Mouse (Mus musculus): ENCODE measurements around the gene Csrp3.

DNA sequence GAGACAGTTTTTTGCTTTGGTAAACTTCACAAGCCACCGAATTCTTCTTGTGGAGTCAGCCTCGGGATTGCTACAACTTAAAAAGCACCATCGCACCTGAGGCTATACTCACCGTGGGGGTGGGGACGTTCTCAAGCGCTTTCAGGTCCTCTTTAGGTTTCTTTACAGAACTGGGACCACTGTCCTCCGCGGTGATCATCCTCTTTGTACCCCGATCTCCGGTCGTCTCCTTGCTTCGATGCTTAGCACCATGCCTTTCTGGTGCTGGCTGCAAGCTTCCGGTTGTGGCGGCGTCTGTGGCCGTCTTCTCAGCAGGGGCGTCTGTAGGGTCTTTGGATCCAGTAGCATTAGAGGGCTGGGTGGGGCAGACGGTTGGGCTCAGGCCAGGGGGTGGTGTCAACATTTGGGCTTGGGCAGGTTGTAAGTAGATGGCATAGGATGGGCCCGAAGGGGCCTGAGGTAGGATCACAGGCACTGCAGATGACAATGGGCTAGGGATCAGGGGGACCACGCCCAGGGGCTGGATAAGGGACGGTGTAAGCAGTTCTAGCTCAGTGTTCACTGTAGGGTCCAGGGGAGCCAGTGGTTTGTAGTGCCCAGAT is 22.8 kb upstream of the Csrp3 start:
- no peak for TF ChIP-seq CTCF (IDR thresholded peaks at IDR 0.05; ENCODE audit: control insufficient read depth, insufficient read depth, insufficient read length)
- TF ChIP-seq CEBPB (IDR thresholded peaks at IDR 0.05; ENCODE audit: low read depth), result no peak
- no peak for TF ChIP-seq MAX (IDR thresholded peaks at IDR 0.05)

All from C2C12 (cell line).